Mouse (Mus musculus): Measurements from ENCODE around the gene Morn5.

Morn5 gene

DNA sequence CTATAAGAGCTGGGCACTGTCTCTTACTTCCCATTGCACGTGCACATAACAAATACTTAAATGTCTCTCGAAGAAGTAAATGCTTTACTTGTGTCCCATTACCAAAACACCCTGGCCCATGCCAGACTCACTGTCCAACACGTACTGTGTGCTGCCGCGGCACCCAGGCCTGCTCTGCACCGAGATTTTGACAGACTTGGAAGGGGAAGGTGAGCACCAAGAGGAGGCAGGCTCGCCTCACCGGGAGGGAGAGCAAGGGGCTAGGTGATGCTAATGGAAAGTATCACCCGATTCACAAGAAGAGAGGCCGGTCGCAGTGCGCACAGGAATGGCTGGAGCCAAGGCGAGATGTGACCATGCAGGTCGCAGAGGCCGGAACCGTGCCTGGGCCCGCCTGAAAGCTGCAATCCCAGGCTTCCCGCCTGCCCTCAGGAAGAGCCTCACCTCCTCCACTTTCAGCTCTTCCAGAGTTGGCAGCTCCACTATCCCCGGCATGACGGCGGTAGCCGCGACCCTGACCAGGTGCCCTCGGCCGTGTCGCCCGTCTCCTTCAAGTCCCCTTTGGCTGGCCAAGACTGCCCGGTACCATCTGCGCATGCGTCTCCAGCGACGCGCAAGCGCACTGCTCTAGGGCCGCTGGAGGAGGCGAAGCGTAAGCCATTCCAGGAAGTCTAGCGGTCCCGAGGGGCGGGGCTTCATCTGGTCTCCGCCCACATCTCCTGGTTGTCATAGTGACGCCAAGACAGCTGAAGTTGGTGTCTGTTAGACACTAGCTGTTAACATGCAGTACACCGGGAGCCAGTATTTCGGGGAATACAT lies at the start of gene Morn5, which contains the start of gene Ndufa8:
Gene Morn5 (plus strand): TSS at position 711 of the 819 bp plus-strand sequence.
Gene Ndufa8 (minus strand): TSS at position 659 of the 819 bp plus-strand sequence.
- DNase-seq (ENCODE audit: low spot score in 2 of 2), result peak; percentile 97

DNA sequence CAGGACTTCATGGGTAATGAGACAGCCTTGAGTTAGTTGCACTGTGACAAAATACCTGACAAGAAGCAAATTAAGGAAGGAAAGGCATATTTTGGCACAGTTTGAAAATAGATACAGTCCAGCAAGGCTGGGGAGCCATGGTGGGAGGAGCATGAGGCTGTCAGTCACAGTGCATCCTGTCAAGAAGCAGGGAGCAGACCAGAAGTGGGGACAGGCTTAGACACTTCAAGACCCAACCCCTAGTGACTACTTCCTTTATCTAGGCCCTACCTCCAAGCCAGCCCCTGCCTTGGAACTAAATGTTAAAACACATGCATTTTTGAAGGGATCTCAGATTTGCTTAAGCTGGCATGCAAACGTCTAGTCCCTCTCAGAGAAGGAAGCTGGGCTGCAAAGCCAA lies 48.9 kb upstream of the Morn5 start:
- DNase-seq (ENCODE audit: low spot score in 2 of 2), result no peak

DNA sequence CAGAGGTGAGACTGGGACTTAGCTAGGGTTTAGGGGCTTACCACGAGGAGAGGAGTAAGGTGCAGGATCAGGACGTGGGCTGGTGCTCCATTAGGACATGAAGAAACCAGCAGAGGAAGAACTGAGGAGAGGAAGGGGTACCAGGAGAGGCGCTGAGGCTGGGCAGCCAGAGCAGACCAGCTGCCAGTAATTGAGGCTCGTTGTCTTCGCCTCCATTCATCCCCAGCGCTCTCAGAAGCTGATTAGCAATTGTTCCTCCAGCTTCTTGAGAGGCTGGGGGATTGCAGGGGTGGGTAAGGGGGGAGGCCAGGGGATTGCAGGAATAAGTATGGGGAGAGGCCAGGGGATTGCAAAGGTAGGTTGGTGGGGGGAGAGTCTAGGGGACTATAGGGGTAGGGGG lies 47.1 kb upstream of the Morn5 start:
- DNase-seq (ENCODE audit: low spot score in 2 of 2), result no peak

DNA sequence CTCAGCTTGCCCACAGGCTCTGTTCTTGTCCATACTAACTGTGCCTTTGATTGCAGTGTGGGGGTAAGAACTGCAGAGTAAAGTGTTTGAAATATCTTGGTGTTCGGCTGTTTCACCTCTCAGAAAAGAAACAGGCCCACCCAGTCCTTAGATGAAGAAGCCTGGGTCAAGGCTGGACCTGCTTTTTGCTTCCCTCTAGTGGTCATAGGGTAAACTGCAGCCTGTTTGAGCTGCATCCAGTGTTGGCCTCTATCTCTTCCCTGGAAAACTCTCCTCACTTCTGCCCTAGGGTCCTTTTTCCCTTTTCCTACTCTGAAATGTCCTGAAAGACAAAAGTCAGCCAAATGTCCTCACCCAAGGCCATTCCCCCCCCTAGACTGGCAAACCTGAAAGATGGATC lies 41.2 kb upstream of the Morn5 start:
- DNase-seq (ENCODE audit: low spot score in 2 of 2), result no peak

DNA sequence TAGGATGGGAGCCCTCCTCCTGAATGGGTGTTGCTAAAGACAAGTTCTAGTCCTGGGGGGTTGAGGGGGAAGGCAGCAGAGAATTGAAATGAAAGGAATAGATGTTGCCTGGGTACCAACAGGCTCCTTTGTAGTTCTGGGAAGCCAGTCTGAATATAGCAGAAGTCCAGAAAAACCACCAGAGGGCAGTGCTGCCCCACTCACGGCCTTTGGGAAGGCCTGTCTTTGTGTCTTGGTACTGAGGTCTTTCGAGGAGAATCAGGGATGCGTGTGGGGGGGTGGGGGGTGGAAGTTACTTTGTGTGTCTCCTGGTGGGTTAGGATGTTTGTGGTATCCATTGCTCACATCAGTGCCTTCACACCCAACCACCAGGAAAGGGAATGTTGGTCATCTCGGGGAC lies 39.9 kb upstream of the Morn5 start:
- DNase-seq (ENCODE audit: low spot score in 2 of 2), result peak; percentile 43 to 59

DNA sequence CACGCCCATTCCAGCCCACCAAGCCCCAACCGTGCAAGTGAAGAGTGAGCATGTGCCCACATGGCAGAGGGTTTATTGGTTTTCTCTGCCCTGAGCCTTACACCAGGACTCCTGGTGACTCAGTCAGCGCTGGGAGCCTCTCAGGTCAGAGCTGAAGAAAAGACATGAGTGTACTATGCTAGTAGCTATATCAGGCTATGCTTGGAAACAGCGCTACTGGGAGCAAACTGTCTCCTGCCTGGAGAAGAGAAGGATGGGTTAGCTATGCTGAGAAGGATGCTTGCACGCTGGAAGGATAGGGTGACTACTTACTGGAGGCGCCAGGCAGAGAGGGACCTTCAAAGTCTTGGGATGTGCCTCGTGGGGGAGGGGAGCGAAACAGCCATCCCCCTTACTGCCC lies 38.7 kb upstream of the Morn5 start:
- DNase-seq (ENCODE audit: low spot score in 2 of 2), result no peak

DNA sequence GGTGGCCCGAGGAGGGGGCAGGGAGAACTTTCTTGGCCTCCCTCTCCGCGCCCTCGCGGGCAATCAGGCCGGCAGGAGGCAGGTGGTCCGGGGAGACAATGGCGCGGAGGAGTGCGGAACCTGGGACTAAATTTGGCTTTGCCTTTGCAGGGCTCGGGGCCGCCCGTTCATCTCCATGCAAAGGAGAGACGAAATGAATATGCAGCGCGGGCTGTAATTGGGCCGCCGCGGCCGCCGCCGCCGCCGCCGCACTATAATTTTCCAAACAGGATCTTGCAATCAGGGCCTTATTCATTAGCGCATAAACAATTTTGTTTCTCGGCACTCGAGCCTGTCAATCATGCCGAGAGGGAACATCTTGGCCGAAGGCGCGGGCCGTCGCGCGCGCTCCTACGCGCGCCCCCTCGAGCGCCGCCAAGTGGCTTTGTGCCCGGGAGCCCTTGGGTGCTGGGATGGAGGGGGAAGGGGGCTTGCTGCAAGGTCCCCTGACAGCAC lies 37.9 kb upstream of the Morn5 start:
- no peak for DNase-seq (ENCODE audit: low spot score in 2 of 2)

DNA sequence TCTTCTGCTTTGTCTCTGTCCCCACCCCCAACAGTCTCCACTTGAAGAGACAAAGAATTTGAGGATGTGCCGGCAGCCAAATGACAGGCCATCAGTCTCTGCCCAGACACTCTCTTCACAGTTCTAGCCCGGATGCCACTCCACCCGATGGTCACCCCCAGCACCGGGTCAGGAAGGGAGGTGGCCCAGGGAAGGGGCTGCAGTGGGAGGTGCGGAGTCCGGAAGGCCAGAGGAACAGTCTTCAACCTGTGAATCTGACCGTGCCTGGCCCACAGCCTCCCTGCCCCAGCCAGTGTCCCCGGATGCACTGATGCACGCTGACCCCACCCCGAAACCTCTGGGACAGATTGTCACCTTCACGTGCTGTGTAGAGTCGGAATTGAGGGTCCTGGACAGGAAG lies 36.2 kb upstream of the Morn5 start:
- peak in 1 of 2 experiments; percentile 28 for DNase-seq (ENCODE audit: low spot score in 2 of 2)

DNA sequence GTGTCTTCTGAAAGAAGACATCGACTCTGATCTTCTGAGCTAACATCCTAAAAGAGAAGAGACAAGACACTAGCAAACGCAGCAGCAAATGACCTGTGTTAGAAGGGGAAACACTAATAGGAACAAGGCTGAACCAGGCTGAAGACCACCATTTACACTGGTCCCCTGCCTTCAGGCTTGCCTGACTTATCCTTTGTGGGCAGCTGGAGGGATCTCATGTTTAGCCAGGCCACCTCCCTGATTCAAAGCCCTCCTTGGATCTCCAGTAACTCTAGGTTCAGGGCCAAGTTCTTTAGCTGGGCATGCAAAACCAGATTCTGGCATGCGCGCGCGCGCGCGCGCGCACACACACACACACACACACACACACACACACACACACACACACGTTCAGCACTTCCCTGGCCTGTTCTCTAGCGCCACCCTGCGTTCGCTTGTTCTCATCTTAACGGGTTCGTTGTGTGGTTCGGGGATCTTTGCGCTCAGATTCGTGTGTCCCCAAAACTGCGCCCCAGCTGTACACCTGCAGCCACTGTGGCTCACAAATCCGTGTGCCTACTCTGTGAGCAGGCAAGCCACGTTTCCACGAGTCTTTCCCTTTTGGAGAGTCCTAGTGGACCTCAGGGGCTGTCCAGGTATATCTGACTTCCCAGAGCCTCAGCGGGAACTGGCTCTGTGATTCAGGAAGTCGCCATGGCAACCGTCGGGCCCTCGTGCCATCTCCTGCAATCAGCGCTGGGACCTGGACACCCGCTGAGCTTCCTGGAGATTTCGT lies 27.7 kb upstream of the Morn5 start:
- DNase-seq (ENCODE audit: low spot score in 2 of 2), result peak; percentile 41 to 67

DNA sequence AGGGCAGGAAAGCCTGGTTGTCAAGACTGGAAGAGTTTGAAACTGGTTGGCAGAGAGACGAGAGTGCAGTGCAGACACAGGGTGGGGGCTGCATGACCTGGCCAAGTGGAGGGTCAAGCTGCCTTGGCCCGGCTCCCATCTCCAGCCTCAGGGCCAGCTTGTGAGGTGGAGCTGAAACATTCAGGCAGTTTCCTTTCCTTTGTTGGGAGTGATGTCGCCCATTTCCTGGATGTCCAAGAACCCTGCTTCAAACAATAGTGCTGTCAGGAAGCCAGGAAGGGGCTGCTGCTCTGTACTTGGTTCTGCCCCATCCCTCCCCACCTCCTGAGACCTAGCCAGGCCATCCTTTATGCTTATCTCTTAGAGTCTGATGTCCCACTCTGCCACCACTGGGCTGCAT lies 26.0 kb upstream of the Morn5 start:
- DNase-seq (ENCODE audit: low spot score in 2 of 2), result peak in 1 of 2 experiments; percentile 32

DNA sequence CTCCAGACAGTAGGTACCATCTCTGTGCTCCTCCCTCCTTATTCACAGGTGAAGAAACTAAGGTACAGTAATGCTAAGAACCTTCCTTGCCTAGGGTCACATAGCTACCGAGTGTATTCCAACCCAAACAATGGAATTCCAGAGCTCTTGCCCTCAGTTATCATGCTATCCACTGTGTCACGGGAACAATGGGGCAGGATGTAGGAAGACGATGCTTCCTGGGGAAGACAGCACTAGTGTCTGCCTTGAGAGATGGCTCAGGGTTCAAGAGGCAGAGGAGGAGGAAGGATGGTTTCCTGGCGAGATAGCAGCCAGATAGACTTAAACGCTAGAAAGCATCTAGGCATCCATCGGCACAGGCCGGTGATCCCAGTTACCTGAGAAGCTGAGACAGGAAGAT lies 16.4 kb upstream of the Morn5 start:
- no peak for DNase-seq (ENCODE audit: low spot score in 2 of 2)

DNA sequence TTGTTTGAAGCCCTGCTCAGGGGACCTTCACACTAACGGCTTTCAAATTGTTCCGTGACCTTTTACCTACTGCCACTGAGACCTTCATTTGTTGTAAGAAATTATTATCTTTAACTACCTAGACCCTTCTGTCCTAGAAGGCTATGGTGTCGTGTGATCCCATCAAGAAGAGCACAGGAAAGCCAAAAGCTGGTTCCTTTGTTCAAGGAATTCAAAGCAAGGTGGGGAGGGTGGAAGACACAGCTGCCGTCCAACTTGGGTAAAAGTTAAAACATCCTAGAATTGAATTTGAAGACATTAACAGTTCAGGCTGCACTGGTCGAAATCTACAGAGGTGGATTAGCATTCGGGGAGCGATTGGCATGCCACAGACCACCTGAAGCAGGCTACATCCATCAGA lies 15.3 kb upstream of the Morn5 start:
- DNase-seq (ENCODE audit: low spot score in 2 of 2), result no peak

DNA sequence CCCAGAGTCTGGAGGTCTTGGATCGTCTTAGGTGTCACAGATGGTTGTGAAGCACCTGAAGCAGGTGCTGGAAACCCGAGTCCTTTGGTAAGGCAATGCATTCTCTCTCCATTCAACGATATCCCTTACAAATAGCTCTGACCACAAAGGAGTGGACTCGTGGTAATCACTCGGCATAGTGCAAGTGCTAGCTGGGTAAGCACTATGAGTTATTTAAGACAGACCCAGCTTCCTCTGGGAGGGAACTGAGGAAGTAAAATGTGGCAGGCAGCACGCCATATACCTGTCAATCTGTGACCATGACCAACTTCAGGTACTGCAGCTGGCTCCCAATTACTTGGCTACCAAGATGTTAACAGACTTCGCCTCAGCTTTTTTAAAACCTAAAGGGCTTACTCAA lies 14.4 kb upstream of the Morn5 start:
- DNase-seq (ENCODE audit: low spot score in 2 of 2), result no peak

DNA sequence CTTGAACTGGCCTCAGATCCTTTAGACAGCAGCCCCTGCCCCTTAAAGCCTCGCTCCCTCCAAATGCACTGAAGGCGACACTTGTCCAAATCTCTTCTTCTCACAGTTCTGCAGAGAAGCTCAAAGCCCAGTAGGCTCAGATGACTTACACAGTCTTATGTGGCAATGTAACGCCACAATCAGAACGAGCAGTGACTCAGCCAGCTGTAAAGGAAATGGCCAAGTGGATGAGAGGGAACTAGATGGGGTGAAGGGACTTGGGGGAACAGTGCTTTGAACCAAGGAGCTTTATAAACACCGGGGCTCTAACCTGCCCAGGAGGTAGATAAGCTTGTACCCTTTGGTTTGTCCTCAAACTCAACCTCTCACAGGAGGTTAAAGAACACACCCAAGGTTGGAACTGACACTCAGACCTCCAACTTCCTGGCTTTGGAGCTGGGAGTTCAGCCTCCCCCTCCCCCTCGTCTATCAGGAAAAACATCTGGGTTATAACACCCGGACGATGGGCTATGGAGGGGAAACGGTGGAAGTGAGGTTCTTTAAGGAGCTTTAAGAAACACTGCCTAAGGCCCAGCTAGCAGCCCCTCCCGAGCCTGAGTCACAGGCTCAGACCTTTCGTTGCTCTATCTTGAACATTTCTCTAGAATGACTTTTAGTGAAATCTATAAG lies 13.7 kb upstream of the Morn5 start:
- no peak for DNase-seq (ENCODE audit: low spot score in 2 of 2)

DNA sequence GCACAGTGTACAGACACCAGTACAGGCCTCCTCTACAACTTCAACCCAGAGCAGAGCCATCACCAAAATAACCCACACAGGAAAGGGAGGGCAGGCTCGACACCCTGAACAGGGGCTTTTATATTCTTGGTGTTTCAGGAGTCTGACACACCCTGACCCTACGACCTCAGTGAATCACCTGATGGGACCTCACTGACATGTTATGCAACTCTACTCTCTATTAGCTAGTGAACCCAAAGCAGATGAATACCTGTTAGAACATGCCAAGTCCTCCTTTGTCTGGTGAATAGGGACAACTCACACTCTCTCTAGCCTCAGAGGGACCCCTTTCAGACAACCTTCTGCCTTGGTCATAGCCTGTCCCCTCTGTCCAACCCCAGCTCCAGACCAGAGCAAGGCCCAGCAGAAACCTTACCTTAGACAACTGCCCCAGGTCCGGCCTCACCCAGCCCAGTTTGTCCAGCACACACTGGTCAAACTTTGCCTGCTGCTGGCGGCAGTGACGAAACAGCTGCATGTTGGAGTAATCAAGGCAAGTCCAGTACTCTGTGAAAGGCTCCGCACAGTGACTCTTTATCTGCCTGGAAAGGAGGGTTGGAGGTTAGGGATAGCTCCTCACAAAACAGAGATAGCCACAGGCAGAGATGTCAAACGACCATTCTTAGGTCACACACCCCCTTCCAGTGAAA lies 9.8 kb upstream of the Morn5 start:
- no peak for DNase-seq (ENCODE audit: low spot score in 2 of 2)

DNA sequence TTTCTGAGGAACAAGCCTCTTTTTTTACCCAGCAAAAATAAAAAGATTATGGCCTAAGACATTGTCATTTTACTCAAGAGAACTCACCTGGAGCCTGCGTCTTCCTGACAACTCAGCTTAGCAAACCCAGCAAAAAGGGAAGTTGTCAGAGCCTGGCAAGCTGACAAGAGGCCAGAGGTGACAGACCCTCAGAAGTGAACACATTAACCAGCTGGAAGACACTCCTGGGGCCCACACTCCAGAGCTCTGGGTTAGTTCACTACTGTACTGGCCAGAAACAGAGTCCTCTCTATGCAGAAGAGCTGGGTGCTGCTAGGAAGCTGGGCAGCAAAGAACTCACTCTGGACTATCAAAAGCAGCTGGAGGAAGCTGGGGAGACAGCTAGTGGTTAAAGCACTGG lies 8.4 kb upstream of the Morn5 start:
- no peak for DNase-seq (ENCODE audit: low spot score in 2 of 2)

DNA sequence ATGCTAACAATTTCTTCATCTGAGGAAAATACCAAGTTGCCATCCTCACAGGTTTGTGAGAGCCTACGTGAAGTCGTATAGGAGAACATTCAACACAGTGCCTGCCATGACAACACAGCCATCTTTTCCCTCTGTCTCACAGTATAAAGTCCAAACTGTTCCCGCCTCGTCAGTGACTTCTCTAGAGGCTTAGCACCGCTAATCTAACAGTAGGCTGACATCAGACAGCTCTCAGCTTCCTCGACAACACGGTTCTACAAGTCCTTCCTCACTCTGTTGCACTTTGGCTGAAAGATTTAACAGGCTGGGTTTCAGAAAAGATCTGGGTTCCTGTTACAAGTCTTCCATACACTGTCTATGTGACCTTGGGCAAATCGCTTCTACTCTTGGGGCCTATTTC lies 1.1 kb upstream of the Morn5 start:
- DNase-seq (ENCODE audit: low spot score in 2 of 2), result no peak

DNA sequence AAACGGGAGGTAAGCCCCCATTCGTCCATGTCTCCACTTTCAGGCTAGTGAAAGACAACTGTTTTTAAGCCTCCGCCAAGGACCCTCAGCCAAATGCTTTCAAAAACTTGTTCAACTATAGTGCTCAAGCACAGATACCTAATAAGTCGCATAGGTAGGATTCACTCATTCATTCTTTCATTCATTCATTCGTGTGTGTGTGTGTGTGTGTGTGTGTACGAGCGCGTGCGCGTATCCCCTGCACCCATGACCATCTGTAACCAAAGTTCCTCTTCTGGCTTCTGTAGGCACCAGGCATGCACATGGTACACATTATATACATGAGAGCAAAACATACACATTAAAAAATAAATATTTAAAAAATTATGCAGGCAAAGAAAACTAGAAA lies 303 bp downstream of the Morn5 start:
- DNase-seq (ENCODE audit: low spot score in 2 of 2), result no peak

DNA sequence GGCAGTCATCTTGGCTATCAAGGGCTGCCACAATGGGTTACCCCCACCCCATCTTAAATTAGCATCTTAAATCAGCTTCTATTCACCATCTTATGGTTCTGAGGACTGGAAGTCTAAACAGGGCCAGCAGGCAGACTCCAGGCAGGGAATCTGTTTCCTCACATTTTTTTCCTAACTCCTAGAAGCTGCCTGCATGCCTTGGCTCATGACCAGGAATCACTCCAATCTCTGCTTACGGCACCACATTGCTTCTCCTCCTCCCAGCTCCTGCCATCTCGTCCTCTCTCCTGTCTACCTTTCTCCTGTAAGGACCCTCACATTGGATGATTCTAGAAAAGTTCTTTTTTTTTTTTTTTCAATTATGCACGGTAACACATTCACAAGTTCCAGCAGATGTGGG lies 4.0 kb downstream of the Morn5 start:
- no peak for DNase-seq (ENCODE audit: low spot score in 2 of 2)

DNA sequence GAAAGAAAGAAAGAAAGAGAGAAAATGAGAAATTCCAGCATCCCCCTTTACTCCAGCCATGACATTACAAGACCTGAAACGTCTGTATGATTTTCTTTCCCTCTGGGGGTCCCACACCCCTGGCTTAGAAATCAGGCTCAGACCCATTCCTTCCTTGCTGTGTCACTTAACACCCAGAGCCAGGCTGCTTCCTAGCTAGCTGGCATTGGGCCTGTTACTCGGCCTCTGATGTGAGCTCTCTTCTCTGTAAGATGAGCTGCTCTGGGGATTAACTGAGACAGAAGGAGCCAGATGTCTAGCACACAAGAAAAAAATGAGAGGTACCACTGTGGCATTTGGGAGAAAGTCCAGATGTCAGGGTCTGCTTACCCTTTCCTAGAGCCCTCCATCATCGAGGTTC lies 7.0 kb downstream of the Morn5 start:
- DNase-seq (ENCODE audit: low spot score in 2 of 2), result no peak

DNA sequence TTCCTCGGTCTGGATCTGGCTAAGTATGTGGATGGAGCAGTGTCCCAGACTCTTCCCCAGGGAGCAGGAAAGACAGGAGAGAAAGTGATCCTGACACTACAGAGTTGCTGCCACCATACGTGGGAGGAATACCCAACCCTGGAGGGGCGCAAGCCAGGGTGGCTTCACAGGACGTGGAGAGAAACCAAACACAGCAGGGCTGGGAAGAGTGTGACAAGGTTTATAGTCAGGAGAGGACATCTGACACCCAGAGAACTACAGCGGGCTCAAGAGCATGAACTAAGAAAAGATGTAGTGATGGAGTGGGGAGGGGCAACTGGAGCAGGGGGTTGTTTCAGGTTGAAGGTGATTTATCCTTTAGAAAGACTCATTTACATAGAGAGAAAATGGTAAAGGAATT lies 12.2 kb downstream of the Morn5 start:
- DNase-seq (ENCODE audit: low spot score in 2 of 2), result no peak

DNA sequence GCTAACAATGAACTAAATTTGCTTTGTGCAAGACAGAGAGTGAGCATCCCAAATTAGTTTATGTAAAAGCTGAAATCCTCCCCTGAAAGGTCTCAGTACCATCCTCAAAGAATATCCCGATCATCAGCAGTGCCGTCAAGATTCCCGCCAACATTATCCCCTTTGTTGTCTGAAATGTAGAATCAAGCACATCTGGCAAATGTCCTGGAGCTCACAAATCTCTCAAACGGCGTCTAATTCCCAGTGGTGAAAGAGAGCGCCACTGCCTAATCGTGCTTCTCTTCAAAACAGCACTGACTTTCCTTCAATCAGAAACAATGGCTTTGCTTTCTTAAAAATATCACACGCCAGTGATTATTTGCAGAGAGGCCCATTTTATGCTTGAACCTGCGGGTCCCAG lies 17.9 kb downstream of the Morn5 start:
- DNase-seq (ENCODE audit: low spot score in 2 of 2), result no peak
